Mouse (Mus musculus) frontal cortex, adult 2 months (tissue): ENCODE results near the gene Tmigd1. TPM values are rescaled to one million over a fixed set of nuclear protein-coding genes. Genes with fewer than 3 reads are reported as not detected.

Source experiments
- DNase-seq, 2 experiments: peaks; one replicate each; pipeline ENCODE4 v3.0.0; 2022; ENCODE audit warnings: low spot score in 1 of 2; ENCODE audit errors: extremely low spot score in 1 of 2
- polyA plus RNA-seq: library from polyadenylated mRNA; depleted of rRNA; stranded (reverse); fragments of >200 nt; gene quantifications from 2 replicates; pipeline ENCODE4 v1.2.3, GENCODE M21; 2012; rRNA removed

Gene Tmigd1
- 0.11 TPM in 1 of 2 replicates, not detected in the other for polyA plus RNA-seq

DNA sequence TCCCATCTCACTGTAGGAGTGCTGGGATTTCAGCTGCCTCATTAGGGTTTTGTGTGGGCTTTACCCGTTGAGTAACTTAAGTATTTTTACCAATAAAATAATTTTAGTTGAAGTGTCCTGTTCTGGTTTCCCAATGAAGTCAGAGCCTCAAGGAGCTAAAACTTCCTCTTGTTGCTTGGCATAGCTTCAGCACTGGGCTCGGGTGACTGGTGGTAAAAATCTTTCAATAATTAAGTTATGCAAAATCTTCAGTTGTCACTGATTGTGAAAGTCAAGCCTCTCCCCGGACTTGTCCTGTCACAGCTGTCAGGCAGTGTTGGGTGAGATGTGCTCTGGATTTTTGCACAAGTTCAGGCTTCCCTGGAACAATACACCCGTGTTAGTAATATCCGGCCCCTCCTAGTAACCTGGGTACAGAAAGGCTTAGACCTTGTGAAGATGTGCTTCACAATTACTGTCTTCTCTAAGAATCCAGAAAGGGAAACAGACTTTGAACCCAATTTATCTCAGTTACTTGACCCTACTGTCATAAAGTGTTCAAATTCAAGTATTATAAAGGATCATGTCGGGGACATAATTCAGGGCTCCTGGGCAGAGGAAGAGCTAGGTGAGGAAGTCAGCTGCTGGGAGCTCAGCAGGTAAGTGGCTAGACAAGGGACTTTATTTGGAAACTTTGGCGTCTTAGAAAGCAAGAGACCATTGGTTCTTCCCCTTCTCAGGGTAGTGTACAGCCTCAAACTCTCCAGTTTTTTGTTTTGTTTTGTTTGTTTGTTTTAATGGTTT, at the start of gene Tmigd1:
Tmigd1 (plus strand) TSS at position 581 of the 783 bp plus-strand sequence.
- DNase-seq: no peak

- DNase-seq: no peak
Observed at GRCm38 (mm10) chr11:76854475-76855341, 47.3 kb upstream of the Tmigd1 start.

GRCm38 (mm10) chr11:76856601-76857000, 45.4 kb upstream of the Tmigd1 start:
- DNase-seq: no peak

GRCm38 (mm10) chr11:76857111-76857510, 44.8 kb upstream of the Tmigd1 start:
- DNase-seq: peak in 1 of 2 experiments; percentile 48

DNA sequence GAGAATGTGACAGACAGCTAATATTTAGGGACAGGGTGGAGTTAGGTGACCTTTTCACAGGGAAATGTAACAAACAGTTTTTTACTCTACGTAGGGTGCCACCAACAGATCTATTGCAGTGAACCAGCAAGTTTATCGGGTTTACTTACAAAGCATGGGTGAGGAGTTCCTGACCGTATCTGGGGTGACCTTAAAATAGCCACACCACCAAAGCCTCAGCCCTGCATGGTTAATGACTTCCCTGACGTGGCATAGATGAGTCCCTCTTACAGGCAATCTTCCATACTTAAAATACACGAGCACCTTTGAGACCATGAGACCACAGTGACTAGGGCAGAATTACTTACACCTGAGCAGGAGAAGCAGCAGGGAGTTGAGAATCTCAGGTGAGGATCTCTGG, 43.2 kb upstream of the Tmigd1 start:
- no peak for DNase-seq

GRCm38 (mm10) chr11:76859261-76859660, 42.7 kb upstream of the Tmigd1 start:
- DNase-seq: no peak

GRCm38 (mm10) chr11:76861185-76861584, 40.8 kb upstream of the Tmigd1 start:
- DNase-seq: no peak

DNA sequence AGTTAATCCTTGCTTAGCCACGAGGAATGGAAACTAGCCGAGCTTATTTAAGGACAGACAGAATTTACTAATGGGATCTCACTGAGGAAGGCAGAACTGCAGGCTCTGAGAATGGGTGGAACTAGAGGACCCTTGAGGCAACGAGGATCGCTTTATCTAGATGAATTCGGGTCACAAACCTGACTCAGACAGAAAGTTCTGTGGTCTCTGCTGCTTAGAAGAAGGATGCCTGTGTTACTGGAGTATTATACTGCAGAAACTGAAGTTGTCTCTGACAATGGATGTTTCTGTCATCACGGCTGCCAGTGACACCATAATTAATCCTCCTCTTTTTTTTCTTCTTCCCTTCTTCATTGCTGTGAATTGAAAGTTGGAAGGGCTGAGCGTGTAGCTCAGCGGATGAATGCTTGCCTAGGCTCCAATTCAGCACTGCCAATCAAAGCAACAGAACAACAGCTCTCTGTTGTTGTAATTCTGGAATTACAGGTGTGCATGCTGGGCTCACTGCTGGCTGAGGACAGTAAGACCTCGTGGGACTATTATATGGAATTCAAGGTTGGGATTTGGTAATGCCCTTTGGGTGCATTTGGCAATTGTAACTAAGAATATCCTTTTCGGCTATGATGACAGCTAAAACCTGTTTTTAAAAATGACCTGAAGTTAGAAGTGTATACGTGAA, 29.3 kb upstream of the Tmigd1 start:
- no peak for DNase-seq

GRCm38 (mm10) chr11:76873865-76874264, 28.1 kb upstream of the Tmigd1 start:
- no peak for DNase-seq

DNA sequence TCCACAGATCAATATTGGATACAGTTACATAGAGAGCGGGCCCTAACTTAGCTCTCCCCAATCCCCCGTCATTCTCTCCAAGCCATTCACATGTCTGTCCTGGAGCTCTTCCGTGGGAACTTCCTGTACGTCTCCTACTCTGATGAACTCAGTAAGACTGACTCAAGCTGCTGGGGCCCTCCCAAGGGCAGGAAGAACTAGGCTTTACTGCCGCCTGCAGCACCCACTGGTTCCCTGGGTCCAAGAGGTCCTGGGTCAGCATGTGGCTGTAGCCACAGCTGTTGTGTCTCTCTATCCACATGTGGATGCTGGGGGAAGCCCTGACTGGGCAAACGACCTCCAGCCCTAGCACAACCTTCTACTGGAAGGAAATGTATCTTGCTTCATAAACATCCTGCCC, 27.2 kb upstream of the Tmigd1 start:
- DNase-seq: no peak

DNA sequence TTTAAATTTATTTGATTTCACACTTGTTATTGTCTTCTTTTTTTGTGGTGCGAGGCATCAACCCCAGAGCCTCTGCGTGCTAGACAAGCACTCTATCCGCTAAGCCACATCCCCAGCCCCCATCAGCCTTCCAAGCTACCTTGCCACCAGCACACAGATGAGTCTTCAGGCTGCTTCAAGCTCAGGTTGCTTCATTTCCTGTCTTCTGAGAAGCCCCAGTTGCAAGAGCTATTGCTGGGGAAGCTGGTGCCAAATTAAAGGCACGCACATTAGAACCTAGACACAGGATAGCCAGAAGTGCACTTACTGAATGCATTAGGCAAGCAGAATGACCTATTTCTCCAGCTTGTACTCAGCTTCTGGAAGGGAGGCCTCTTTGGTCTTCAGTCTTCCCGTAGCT, 22.1 kb upstream of the Tmigd1 start:
- DNase-seq: no peak

- DNase-seq: no peak
Observed at GRCm38 (mm10) chr11:76884451-76884850, 17.5 kb upstream of the Tmigd1 start.

- no peak for DNase-seq
Observed at GRCm38 (mm10) chr11:76889339-76890164, 12.4 kb upstream of the Tmigd1 start.

- no peak for DNase-seq
Observed at GRCm38 (mm10) chr11:76891171-76891570, 10.8 kb upstream of the Tmigd1 start.

DNA sequence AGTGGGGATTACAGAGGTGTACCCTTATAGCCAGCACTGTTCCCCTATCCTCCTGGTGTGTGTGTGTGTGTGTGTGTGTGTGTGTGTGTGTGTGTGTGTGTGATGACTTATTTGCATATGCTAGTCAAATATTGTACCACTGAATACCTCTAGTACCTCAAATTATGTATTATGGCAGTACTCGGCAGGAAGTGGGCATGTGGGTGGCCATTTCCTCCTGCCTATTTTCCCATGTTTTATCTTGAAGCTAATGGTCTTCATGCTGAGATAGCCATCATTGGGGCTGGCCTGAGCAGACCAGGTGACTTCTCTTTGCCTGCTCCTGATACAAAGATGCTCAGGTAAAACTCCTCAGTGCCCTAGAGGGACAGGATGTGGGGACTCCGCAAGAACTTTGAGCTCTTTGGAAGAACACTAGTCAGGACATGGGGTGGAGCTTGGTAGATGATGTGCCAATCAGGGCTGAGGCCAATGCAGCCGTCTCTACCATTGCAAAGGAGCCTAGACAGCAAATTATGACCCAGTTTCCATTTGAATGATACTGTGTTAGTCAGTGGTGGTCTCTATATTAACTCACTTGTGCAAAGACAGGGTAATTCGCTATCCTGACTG, 10.1 kb upstream of the Tmigd1 start:
- no peak for DNase-seq

- no peak for DNase-seq
Observed at GRCm38 (mm10) chr11:76892972-76893371, 9.0 kb upstream of the Tmigd1 start.

- DNase-seq: no peak
Observed at GRCm38 (mm10) chr11:76893570-76893969, 8.4 kb upstream of the Tmigd1 start.

DNA sequence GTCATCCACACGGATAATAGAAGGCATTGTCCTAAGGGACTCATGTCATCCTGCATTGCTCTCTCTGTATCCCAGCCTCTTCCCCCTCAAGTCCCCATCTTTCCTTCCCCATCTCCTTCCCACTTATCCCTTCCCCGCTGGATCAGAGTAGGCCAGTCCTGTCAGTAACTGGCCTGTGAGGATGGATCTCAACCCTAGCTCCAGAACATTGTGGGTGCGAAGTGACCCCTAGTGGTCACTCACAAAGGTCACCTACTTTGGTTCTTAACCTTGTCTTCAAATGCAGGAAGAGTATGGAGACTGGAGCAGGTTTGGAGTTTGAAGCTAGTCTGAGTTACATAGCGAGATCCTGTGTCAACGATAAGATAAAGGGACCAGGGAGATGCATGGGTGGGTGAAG, 7.7 kb upstream of the Tmigd1 start:
- peak in 1 of 2 experiments; percentile 56 for DNase-seq

DNA sequence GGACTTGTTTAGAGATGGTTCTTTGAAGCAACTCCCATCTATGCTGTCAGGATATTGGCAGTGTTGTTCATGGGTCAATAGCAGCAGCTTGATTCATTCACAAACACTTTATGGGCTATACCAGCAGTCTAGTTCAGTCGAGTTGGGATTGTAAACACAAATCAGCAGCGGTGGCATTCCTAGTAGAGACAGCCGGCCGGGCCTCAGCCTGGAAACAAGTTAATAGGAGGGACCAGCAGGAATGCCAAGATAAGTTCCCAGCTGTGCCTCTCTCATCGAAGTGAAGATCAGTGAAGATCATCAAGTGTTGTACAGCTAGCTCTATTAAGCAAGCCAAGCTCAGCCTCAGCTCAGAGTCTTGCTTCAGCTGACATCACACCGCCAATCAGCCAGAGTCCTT, 5.6 kb upstream of the Tmigd1 start:
- no peak for DNase-seq

DNA sequence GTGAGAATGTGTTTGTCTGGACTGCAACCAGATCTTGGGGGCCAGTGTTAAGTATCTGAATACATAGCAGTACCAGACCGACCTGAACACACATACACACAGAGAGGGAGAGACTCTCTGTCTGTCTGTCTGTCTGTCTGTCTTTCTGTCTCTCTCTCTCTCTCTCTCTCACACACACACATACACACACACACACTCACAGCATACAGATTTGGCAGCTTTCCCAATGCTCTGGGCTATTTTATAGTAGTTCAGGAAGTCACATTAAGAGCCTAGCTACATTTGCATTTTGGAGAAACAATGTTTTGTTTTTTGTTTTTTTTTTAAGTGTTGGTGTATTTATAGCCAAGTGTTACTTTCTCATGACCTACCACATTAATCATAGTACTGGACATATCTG, 4.8 kb upstream of the Tmigd1 start:
- DNase-seq: no peak
